Mouse (Mus musculus) cerebellum, postnatal 25 days (tissue): ENCODE measurements at regions not wholly inside any gene's neighbourhood (a gene's known extent, or its start where the extent isn't known, plus 50 kb on each side); places are given as distances from the start of the nearest gene placed in this dataset.
A peak's percentile ranks its signal among the peaks of the same experiment; 100 is the strongest.

Experiments used
- DNase-seq, 2 experiments: peaks; one replicate each; pipeline ENCODE4 v3.0.0; 2021; ENCODE audit warnings: mixed read lengths in 2 of 2

- DNase-seq, result no peak
Measured at GRCm38 (mm10) chr11:43952151-43952550, 51.1 kb upstream of the Adra1b start.

DNA sequence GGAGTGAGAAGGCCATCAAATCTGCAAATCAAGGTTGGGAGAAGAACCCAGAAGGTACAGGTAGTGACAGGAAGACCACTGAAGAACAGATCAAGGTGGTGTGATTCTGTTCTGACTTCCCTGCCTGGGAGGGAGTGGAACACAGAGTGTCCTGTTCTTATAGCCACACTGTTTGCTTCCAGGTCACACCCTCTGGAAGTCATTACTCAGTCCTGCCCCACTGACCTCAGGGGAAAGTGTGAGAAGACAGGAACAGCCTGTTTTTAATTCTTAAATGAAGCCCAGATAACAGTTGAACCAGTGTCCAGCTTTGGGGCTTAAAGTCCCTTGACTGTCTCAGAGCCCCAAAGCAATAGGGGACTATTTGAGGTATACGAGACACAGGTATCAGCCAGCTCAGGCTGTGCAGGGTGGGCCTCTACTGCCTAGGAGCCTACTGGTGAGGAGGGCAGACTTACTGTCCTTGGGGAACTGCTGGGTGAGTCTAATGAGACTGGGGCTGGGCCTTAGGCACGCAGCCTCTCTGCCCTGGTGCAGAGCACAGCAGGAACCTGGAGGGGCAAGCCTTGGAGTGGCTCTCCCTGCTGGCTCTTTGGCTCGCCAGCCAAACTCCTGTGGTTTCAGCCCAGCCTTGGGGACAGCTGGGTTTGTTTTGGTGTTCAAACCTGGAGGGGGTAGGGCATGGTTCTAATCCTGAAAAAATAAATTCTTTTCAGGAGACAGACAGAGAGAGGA, 57.4 kb upstream of the Adra1b start:
- DNase-seq, result peak; percentile 24 to 39

- DNase-seq, result no peak
Measured at GRCm38 (mm10) chr11:43958976-43959315, 57.9 kb upstream of the Adra1b start.

DNA sequence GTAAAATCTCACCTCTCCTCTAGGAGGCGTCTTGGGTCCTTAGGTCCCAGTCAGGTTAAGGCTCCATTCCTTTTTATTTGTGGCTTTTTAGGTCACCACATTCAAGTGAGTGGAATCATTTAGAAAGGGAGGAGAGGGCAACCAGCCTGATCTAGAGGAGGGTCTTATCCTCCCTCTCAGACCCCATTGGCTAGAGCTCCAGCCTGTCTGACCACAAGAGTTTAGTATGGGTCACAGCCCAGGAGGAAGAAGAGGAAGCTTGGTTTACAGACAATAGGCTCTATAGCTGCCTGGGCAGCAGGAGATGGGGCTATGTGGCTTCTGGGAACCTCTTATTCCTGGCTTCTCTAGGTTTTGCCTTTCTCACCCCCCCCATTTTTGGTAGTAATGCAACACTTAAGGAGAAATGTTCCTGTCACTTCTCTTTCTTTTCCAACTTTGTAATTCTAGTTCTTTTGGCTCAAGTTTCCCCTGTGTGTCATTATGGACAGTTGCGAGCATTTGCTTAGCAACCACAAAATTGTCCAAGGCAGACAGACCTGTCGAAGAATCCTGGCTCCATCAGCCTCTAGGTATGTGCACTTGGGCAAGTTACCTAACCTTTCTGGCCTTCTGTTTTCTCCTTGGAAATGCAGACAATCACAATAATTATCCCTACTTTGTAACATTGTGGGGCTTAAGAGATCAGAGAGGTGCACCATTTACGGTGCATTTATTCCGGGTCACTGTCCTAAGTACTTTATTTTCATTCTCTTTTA, 59.5 kb upstream of the Adra1b start:
- DNase-seq, result no peak

DNA sequence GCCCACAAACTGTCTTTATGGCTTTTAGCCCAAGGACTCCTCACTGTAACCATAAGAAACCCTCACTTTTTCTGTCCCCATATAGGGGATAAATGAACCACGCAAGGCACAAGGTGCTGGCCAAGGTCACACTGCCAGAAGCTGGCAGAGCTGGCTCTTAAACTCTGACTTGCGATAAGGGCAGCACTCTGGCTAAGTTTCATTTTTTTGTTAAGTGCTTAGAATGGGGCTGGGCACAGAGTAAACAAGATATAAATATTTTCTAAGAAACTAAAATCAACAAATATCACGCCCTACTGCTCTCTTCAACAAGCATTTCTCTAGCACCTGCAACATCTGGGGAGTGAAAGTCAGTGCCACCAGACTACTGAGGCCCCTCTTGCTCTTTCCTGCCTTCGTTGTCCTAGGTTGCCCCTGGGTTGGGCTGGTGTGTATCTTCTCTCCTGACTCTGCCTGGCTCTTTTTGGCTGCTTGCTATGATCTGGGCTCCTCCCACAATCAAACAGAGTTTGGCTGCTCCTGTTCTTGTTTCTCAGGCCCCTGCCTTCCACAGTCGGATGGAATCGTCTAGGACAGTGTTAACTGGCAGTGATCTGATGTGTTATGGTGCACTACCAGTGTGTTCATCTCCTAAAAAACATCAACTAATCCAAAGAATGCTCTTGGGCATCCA, 60.5 kb upstream of the Adra1b start:
- no peak for DNase-seq

DNA sequence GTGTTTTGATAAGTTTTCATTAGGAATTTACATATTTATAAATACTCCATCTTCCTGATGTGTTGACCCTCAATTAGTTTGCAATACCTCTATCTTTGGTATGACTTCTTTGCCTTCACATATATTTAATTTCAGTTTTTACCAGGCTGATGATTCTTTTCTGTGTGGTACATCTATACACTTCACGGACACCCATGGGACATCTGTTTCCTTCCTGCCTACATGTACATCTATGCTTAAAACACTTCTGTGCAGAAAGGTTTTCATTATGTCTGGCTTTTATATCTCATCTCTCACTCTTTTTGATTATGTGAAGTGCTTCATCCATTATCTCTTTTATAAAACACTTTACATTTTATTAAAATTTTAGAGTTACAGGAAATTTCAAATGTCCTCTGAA, 66.8 kb upstream of the Adra1b start:
- DNase-seq, result no peak

- DNase-seq, result peak in 1 of 2 experiments; percentile 4
Measured at GRCm38 (mm10) chr11:43971886-43972285, 70.9 kb upstream of the Adra1b start.

DNA sequence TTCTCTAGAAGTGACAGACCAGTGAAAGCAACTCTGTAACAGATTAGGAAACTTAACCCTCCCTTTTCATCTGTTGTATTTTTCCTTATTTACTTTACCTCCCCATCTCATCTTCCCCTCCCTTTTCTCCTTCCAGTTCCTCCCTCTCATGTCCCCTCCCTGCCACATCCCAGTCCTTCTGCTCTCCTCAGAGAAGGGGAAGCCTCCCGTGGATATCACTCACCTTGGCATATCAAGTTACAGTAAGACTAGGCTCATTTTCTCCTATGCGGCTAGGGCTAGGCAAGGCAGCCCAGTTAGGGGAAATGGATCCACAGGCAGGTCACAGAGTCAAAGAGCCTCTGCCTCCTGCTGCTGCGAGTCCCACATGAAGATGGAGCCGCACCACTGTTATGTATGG, 75.0 kb upstream of the Adra1b start:
- no peak for DNase-seq

- no peak for DNase-seq
Measured at GRCm38 (mm10) chr11:43979406-43979805, 78.4 kb upstream of the Adra1b start.

DNA sequence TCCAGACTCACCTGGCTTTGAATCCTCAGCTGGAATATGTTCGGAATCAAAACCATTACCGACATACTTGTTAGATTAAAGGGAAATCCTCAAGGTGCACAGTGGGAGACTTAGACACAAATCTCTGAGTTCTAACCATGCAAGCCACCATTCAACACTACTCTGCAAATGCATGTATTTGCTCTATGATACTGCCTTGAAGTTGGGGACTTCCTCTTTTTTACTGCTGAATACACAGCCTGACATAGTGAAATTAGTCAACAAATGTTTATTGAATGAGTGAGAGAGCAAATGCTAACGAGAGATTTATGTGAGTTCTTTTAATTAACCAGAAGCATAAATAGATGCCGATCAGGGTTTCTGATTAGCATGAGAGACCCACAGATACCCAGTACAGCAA, 79.4 kb upstream of the Adra1b start:
- no peak for DNase-seq

DNA sequence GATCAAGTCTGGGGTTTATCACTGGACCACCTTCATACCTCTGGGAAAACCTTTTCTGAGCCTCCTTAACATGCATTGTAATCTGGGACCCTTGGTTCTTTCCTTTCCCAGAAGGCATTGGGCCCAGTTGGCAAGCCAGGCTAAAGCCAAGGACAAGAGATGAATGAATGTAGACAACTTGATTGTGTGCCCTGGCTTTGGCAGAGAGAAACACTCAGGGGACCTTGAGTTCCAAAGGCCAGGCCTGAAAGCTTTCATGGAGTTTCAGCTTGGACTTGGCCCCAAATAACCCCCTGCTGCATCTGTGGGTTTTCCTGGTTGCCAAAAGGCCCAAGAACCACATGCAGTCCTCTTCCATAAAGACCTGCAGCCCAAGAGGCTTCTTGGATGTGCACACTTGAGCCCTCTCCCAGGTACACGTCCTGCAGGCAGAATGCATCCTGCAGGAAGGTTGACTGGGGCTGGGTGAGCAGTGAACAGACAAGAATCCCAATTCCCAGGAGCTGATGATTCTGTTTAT, 89.0 kb upstream of the Adra1b start:
- no peak for DNase-seq

- DNase-seq, result no peak
Measured at GRCm38 (mm10) chr11:43992011-43992471, 91.0 kb upstream of the Adra1b start.

DNA sequence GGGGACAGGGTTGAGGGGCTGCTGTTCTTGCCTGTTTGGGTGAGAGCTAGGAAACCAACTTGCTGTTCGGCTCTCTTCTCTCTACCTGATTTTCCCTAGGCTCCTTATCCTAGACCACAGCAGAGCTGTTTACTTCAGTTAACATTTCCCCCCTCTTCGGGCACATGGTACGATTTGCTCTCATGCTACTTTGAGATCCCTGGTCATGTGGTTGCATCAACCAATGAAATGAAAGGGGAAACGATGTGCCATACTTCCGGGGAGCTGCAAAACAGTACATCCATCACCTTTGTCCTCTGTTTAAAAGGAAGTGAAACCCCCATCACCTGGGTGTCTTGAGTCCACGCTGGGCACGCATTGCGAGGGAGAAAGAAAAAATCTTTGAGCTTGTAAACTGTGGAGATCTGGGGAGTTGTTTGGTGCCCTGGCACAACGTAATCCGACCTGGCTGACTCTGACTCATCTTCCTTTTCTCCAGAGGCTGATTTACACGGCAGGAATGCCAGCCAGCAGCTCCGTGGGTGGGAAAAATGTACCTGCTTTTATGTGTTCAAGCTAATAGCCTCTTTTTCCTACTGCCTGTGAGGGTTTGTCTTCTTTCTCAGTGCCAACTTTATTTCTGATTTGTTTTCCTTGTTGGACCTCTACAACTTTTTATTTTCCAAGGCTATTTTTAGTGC, 97.2 kb upstream of the Adra1b start:
- DNase-seq, result no peak

DNA sequence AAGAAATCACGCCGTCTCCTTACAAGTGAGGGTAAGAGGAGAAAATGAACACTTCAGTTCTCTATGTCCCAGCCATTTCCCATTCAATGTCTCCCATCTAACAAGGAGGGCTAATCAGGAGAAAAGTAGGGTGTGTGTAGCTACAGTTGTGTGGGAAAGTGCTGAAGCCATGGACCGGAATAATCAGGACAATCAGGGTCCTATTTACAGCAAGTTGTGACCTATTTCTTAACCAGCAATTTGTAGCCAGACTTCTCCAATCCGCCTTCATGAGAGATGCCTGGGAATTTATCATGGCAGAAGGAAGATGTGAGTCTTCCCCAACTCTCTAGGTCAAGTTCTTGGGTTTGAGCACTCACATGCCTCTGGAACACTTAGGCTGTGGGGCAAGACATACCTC, 99.0 kb upstream of the Adra1b start:
- DNase-seq, result no peak

- no peak for DNase-seq
Measured at GRCm38 (mm10) chr11:44001843-44002589, 101.0 kb upstream of the Adra1b start.

DNA sequence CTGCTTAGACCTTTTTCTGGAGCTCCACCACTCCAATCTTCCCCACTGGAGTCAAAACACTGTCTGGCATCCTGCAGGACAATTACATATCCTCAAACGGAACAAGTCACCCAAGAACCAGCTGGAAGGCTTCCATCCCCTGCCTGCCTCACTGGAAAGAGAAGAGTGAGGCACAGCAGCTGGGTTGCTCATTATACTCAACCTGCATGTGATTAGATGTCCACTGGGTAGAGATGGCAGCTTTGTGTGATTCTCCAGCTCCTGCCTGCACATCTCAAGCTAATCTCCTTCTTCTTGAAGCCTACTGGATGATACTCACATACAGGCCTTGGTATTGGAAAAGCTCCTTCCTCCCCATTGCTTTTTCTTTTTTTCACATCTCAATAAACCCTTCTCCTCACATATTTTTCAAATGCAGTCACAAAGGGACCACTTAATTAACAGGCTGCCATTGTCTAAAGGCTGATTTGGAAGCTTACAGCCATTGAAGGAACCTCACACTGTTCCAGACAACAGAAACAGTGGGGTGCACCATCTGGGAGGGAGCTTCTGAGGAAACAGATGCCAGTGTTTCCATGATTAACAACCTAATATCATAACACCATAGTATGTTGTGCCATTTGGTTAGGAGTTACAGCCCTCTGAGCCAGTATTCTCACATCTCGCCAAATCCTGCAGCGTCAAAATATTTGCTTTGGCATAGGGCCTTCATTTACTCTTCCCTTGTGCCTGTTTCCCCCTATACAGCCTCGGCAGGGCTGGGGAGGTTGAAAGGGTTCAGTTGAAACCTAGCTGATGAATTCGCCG, 101.9 kb upstream of the Adra1b start:
- peak; percentile 65 to 79 for DNase-seq

- DNase-seq, result no peak
Measured at GRCm38 (mm10) chr11:44007526-44008040, 106.6 kb upstream of the Adra1b start.

- no peak for DNase-seq
Measured at GRCm38 (mm10) chr11:44012314-44012713, 111.3 kb upstream of the Adra1b start.

GRCm38 (mm10) chr11:44013841-44014240, 112.8 kb upstream of the Adra1b start:
- no peak for DNase-seq

- peak; percentile 34 to 49 for DNase-seq
Measured at GRCm38 (mm10) chr11:44021638-44022037, 120.6 kb upstream of the Adra1b start.

DNA sequence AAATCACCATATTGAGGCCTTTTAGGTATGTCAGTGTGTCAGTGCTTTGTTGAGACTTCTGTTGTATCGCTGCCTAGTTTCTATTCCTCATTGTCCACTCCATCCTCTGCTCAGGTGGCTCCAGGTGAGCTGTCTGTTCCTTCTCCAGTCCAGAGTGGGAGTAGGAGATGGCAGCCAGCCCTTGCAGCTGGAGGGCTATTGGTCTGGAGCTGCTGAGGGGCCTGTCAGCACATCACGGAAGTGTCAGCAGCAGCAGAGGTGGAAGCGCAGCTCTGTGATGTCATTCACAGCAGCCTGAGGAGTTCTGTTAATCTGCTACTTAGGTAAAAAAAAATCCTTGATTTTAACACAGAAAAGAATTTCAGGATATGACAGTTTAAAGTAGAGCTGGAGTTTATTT, 126.0 kb upstream of the Adra1b start:
- no peak for DNase-seq
